Mouse (Mus musculus) kidney, embryonic 15.5 days (tissue): ENCODE measurements around the gene Meis2. TPM values are rescaled to one million over a fixed set of nuclear protein-coding genes. Genes with fewer than 3 reads are reported as not detected.

Source experiments
- ATAC-seq: fragments of 200-750 bp; cut with Nextera tagmentation; replicated peaks from 2 replicates; pipeline ENCODE4 v1.8.0; 2017; ENCODE audit warnings: moderate TSS enrichment; ENCODE audit not compliant: low FRiP score
- H3K27ac ChIP-seq: fragments of 300-500 bp; sonication (generic); 2 replicates; pipeline ENCODE4 v1.5.1; 2015; ENCODE audit warnings: mild to moderate bottlenecking, inconsistent platforms
- H3K27me3 ChIP-seq: fragments of 300-500 bp; sonication (generic); 2 replicates; pipeline ENCODE4 v1.6.1; 2015; ENCODE audit warnings: inconsistent platforms
- H3K36me3 ChIP-seq: fragments of 300-500 bp; sonication (generic); 2 replicates; pipeline ENCODE4 v1.6.1; 2015; ENCODE audit warnings: inconsistent platforms
- H3K4me1 ChIP-seq: fragments of 300-500 bp; sonication (generic); 2 replicates; pipeline ENCODE4 v1.6.1; 2015; ENCODE audit warnings: inconsistent platforms
- H3K4me2 ChIP-seq: fragments of 300-500 bp; sonication (generic); 2 replicates; pipeline ENCODE4 v1.6.1; 2015; ENCODE audit warnings: moderate library complexity, mild to moderate bottlenecking, inconsistent platforms
- H3K4me3 ChIP-seq: fragments of 300-500 bp; sonication (generic); replicated peaks from 2 replicates; pipeline ENCODE4 v1.5.1; 2015; ENCODE audit warnings: mild to moderate bottlenecking, inconsistent platforms
- H3K9ac ChIP-seq: fragments of 300-500 bp; sonication (generic); 2 replicates; pipeline ENCODE4 v1.6.1; 2015; ENCODE audit warnings: mild to moderate bottlenecking, inconsistent platforms
- H3K9me3 ChIP-seq: fragments of 300-500 bp; sonication (generic); replicated peaks from 2 replicates; pipeline ENCODE4 v1.6.1; 2016; ENCODE audit warnings: inconsistent platforms
- WGBS: fragments of 180-500 bp; shearing (Covaris S2); methylation state at CpG from one replicate; pipeline ENCODE4 v1.1.7; 2015; ENCODE audit warnings: mixed read lengths; 5-methylcytosine and 5-hydroxymethylcytosine counted together
- polyA plus RNA-seq: library from polyadenylated mRNA; unstranded; fragments of >200 nt; fragmentation: Nextera tagmentation; extraction: Ambion mirVana; gene quantifications from 2 replicates; pipeline ENCODE4 v1.2.1, GENCODE M21; 2015

The Meis2 gene
- polyA plus RNA-seq, 1 experiment from 2014 or later: 94.3 TPM

DNA sequence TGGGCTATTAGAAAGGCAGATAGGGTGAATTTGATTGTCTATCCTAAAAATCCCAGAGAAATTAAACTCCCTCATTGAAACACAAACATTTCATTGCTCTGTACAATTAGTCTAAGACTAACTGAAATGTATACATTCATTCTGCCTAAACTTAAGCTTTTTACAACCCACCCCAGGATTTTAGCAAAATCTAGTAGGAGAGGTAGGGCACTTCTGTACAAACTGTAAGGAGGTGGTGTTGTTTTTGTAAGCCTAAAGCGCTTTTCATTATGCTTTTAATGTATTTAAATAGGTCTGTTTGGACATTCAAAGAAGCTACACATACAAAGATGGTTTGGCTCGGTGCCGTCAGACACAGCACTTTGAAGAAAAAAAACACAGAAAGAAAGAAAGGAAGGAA, 8.4 kb upstream of the Meis2 start:
- peak overlapping the region; percentile 69 for H3K4me2 ChIP-seq
- WGBS: 29% methylated on average over 3 of the region's 3 CpGs
- no peaks in the 10 kb centered on the region for H3K27me3 ChIP-seq

DNA sequence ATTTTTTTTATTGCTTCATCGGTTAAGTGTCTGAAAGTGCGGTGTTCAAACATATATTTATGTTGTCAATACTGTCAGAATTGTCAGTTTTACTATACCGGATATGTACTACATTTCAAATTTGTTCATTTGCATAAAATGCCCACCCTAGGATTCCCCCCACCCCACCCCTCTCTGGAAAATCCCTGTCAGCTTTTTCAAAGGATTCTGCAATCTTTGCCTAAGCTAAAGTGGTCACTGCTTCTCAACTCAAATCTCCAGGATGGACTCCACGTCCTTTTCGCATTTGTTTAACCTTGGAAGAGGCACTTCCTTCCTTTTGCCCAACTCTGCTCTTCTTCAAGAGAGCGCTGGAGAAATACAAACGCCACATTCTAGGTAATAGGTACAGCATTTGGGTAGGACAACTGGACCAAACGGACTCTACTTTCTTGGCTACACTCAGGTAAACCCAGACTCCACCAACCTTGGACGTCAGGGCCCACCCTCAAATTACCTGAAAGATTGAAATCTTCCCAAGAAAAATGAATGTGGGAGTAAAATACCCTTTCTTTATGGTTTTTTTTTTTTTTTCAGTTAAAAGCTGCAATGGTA, 7.8 kb upstream of the Meis2 start:
- no peak overlapping the region for H3K4me3 ChIP-seq
- H3K4me2 ChIP-seq: peak overlapping the region; percentile 69
- no peak overlapping the region for H3K9ac ChIP-seq
- peaks cover 36% of the 10 kb centered on the region for H3K4me1 ChIP-seq
- H3K36me3 ChIP-seq: no peaks in the 10 kb centered on the region
- no peaks in the 10 kb centered on the region for H3K9me3 ChIP-seq
- H3K27ac ChIP-seq: peak overlapping the region; percentile 68; the same call in 1 of the 2 replicates
- ATAC-seq: no peak
- H3K27me3 ChIP-seq: no peaks in the 10 kb centered on the region
- WGBS: 22% methylated on average over 9 of the region's 9 CpGs

More for the DNA sequence above, 8.4 kb upstream of the Meis2 start:
- no peak for ATAC-seq
- Histone ChIP-seq H3K36me3 (no peaks in the 10 kb centered on the region), H3K4me3 (peak overlapping the region; percentile 46; the same call in 1 of the 2 replicates), H3K9me3 (no peaks in the 10 kb centered on the region), H3K9ac (no peak overlapping the region), H3K27ac (peak overlapping the region; percentile 68), H3K4me1 (peaks cover 36% of the 10 kb centered on the region)

DNA sequence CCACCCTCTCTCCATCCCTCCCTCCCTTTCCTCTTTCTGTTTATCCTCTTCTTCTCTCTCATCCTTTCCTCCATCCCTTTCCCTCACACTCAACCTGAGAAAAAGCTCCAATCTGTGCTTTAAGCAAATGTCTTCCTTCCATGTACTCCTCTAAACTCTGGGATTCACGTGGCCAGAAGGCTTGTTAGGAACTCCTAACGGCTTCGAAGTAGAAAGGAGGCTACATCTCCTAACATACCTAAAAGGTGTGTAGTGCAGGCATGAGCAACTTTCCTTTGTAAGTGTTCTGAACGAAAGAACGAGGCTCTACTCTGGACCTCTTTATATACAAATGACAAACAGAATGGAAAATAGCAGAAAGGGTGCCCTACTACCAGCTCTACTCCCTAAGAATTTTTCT, 7.1 kb upstream of the Meis2 start:
- Histone ChIP-seq H3K27me3 (no peaks in the 10 kb centered on the region), H3K27ac (peak overlapping the region; percentile 98), H3K4me1 (peaks cover 36% of the 10 kb centered on the region), H3K36me3 (no peaks in the 10 kb centered on the region), H3K9ac (peak overlapping the region; percentile 74), H3K9me3 (no peaks in the 10 kb centered on the region), H3K4me3 (peak overlapping the region; percentile 75), H3K4me2 (peak overlapping the region; percentile 72)
- 10% methylated on average over 5 of the region's 5 CpGs for WGBS
- ATAC-seq: no peak

DNA sequence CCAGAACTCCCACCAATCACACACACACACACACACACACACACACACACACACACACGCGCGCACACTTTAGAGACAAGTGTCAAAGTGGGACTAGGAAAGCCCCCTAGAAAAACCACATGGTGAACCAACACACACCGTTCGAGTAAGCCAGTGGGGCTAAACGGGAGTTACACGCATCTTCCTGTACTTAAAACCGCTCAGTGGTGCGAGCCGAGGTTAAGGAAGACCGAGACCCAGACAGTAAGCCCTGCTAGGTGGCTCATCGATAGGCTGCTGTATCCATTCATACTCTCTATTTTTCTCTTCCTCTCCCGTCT, 6.6 kb upstream of the Meis2 start:
- Histone ChIP-seq H3K9ac (peak overlapping the region; percentile 74), H3K27me3 (no peaks in the 10 kb centered on the region), H3K36me3 (no peaks in the 10 kb centered on the region), H3K4me2 (peak overlapping the region; percentile 72), H3K27ac (peak overlapping the region; percentile 98), H3K4me1 (peaks cover 36% of the 10 kb centered on the region), H3K9me3 (no peaks in the 10 kb centered on the region), H3K4me3 (peak overlapping the region; percentile 75)
- no peak for ATAC-seq
- under 1% methylated on average over 13 of the region's 13 CpGs for WGBS

DNA sequence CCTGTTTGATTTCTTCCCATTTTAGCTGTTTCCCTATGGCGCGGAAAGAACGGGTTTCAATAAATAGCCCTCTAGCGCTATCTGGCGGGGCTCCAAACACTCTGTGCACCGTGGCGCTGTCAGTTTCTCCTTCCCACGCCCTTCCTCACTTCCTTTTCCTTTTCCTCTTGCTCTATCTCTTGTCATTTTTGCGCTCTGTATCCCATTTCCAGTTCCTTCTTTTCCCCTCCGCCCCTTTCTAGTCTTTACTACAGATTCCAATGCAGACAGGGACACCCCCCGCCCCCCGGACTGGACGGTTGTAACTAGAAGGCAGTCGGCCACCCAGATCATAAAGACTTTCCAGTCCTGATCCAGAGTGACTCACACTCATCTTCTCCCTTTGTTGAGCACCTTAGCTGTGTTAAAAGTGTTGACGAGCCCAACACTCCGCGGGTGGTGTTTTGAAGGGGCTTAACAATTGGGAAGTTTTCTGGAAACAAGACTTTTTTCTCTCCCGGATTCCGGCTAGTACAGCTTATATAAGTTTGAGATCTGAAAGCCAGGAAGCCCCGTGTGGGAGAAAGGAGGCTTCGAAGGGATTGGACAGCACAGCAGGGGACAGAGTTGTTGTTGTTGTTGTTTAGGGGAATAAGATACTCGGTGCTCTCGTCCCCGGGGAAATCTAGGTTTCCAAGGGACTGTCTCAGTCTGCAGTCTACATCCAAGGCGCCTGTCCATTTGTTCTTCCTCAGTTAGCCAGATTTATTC, 6.1 kb upstream of the Meis2 start:
- WGBS: under 1% methylated on average over 25 of the region's 25 CpGs
- peak overlapping the region; percentile 98 for H3K27ac ChIP-seq

DNA sequence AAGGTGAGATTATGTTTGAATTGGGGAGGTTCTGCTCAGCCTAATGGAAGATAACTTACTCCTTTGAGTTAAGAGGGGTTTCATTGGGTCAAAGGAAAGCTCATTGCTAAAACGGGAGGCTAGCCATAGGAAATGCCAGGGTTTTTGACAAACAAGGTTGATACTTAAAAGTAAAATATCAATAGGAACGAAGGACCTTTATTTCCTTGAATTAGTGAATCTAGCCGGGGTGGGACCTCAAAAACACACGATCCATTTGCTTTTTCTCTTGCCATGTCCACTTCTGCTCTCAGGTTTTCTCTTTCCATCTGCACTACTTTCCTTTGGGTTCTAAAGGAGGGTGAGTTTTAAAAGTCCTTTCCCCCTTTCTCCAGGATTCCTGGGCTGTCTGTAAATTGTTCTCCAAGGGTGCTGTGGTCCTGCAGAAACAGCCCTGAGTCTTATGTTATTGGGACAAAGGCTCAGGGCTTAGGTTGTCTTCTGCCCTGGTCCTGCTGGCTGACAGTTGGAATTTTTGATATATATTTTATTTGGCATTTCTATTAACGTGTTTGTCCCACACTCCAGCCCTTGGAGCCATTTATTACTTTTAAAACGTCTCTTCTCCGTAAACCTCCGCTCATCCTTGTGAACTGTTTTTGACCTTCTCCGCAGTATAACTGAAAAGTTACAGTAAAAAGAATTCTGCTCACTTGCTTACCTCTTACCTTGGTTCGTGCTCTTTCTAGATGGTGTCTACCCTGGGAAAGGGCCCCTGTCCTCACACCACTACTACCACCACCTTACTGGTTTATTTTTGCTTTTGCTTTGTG, 5.2 kb upstream of the Meis2 start:
- H3K4me1 ChIP-seq: peaks cover 29% of the 10 kb centered on the region
- H3K4me2 ChIP-seq: peak overlapping the region; percentile 72
- H3K4me3 ChIP-seq: peak overlapping the region; percentile 75
- H3K9me3 ChIP-seq: no peaks in the 10 kb centered on the region
- H3K9ac ChIP-seq: peak overlapping the region; percentile 74
- no peak for ATAC-seq
- no peaks in the 10 kb centered on the region for H3K36me3 ChIP-seq
- peak overlapping the region; percentile 98 for H3K27ac ChIP-seq
- H3K27me3 ChIP-seq: no peaks in the 10 kb centered on the region
- WGBS: 8% methylated on average over 10 of the region's 10 CpGs

More for the DNA sequence above, 6.1 kb upstream of the Meis2 start:
- Histone ChIP-seq H3K4me2 (peak overlapping the region; percentile 72), H3K4me3 (peak overlapping the region; percentile 75), H3K4me1 (peaks cover 32% of the 10 kb centered on the region), H3K27me3 (no peaks in the 10 kb centered on the region), H3K9ac (peak overlapping the region; percentile 74), H3K9me3 (no peaks in the 10 kb centered on the region), H3K36me3 (no peaks in the 10 kb centered on the region)
- ATAC-seq: no peak

DNA sequence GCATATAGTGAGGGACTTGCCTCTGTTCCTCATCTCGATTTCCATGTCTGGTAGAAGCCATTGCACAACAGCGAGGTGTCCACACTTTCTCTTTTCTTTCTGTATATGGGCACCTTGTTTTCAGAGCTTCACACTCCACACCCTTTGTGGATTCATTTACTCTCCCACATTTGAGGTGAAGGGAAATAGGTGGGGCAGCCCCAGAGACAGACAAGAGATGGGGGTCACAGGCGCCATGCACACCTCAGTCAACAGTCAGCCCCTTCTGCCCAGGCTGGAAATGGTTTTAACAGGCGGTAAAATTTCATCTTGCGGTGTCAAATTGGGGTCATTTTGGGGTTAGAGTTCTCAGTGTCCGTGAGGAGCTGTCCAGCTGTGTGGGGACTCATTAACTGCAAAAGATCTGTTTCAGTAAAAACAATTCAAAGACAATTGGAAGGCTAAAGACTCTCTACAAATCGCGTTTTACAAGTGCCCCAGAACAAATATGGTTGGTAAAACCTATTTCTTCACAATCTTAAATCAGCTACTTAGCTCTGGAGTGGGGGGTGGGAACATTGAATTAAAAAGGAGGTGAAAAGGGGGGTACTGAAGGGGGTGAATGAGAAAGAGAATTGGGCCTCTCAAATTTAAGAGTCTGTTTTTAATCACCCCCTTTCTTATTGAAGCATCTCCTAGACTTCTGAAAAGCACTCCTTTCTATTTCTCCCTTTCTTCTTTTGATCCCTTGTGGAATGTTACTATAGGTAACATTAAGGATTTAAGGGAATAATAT, 4.0 kb upstream of the Meis2 start:
- WGBS: 4% methylated on average over 8 of the region's 8 CpGs
- H3K4me1 ChIP-seq: peaks cover 20% of the 10 kb centered on the region
- H3K27ac ChIP-seq: peak overlapping the region; percentile 98
- no peaks in the 10 kb centered on the region for H3K27me3 ChIP-seq
- H3K9ac ChIP-seq: peak overlapping the region; percentile 74
- peak overlapping the region; percentile 75 for H3K4me3 ChIP-seq
- peak overlapping the region; percentile 72 for H3K4me2 ChIP-seq
- H3K9me3 ChIP-seq: no peaks in the 10 kb centered on the region
- ATAC-seq: peak; percentile 12; the same call in 1 of the 2 replicates
- H3K36me3 ChIP-seq: no peaks in the 10 kb centered on the region

DNA sequence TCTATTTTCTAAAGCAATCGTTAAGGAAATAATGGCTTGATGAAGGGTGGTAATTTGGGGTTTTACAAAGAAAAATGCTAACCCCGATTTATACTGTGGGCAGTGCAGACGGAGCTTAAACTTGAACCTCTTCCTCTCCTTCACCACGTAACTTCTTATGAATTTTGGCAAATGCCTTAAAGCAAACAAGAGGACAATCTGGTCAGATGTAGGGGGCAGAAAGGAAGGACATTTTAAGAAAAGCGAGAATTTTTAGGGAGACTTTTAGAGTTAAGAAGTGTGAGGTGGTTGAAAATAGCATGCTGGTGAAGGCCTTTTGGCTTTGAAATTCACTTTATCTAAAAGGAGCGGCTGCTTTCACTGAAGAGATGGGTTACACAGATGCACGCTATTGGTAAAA, 3.3 kb upstream of the Meis2 start:
- no peaks in the 10 kb centered on the region for H3K36me3 ChIP-seq
- H3K27me3 ChIP-seq: no peaks in the 10 kb centered on the region
- peak overlapping the region; percentile 74 for H3K9ac ChIP-seq
- H3K27ac ChIP-seq: peak overlapping the region; percentile 98
- H3K9me3 ChIP-seq: no peaks in the 10 kb centered on the region
- H3K4me2 ChIP-seq: peak overlapping the region; percentile 72
- peaks cover 16% of the 10 kb centered on the region for H3K4me1 ChIP-seq
- 8% methylated on average over 7 of the region's 7 CpGs for WGBS
- H3K4me3 ChIP-seq: peak overlapping the region; percentile 75
- ATAC-seq: no peak

DNA sequence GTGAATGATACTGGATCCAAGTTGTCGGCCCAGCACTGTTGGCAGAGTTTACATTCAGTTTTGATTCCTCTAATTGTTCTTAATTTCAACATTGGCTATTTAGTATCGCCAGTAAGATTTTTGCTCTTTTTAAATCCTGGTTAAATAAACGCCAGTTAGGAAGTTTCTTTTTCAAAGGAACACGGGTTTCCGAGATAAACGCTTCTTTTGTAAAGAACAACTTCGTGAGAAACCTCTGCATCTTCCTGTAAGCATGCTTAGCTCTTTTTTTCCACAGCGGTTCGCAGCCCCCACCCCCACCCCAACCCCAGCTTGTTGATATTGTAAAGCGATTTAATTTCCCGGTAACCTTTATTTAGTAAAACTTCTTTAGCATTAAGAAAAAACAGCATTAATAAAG, 2.8 kb upstream of the Meis2 start:
- ATAC-seq: no peak
- H3K9ac ChIP-seq: peak overlapping the region; percentile 74
- peak overlapping the region; percentile 72 for H3K4me2 ChIP-seq
- no peaks in the 10 kb centered on the region for H3K27me3 ChIP-seq
- H3K27ac ChIP-seq: peak overlapping the region; percentile 98
- WGBS: 3% methylated on average over 11 of the region's 11 CpGs
- no peaks in the 10 kb centered on the region for H3K36me3 ChIP-seq
- H3K9me3 ChIP-seq: no peaks in the 10 kb centered on the region
- H3K4me1 ChIP-seq: peaks cover 14% of the 10 kb centered on the region
- H3K4me3 ChIP-seq: peak overlapping the region; percentile 75

DNA sequence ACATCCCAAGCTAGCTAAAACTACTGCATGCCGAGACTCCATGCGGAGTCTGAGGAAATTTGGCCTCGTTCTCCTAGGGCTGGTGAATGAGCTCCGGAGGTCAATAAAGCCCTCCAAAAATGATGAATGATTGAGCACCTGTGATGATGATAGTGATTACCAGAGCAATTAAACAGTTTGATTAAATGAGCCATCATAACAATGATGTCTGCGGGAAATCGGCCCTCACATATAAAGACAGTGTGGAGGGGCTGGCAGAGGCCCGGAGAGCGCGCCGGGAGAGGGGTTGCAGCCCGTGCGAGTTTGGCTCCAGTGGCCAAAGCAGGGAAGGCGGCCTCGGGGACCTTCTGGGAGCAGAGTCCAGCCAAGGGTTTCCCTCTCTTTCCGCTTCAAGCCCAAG, 2.1 kb upstream of the Meis2 start:
- Histone ChIP-seq H3K4me2 (peak overlapping the region; percentile 72), H3K4me1 (peaks cover 8% of the 10 kb centered on the region)

DNA sequence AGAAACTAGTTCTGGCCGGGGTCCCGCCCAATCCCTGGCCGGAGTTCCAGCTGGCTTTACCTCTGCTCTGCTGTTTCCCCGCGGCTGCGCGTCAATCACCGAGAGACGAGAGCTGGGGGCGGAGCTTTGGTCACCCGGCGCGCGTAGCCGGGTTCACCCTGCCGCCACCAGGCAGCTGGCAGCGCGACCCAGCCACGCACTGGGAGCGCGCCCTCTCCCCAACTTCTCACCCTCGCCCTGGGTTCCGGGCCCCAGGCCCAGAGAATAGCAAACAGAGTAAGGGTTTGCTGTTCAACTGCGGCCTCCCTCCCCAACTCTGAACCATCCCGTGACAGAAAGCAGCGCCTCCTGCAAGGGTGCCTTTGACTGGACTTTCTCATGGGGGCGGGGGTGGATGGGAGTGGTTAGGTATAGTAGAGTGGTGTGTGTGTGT, 1.4 kb upstream of the Meis2 start:
- Histone ChIP-seq H3K27ac (peak overlapping the region; percentile 98), H3K4me3 (peak overlapping the region; percentile 75), H3K9me3 (no peaks in the 10 kb centered on the region), H3K27me3 (no peaks in the 10 kb centered on the region), H3K4me2 (peak overlapping the region; percentile 72), H3K36me3 (no peaks in the 10 kb centered on the region), H3K9ac (peak overlapping the region; percentile 74), H3K4me1 (peaks cover 3% of the 10 kb centered on the region; the same call in 1 of the 2 replicates)
- WGBS: 0% methylated on average over 26 of the region's 27 CpGs
- ATAC-seq: peak; percentile 69

More for the DNA sequence above, 2.1 kb upstream of the Meis2 start:
- Histone ChIP-seq H3K27ac (peak overlapping the region; percentile 98), H3K4me3 (peak overlapping the region; percentile 75), H3K9me3 (no peaks in the 10 kb centered on the region), H3K9ac (peak overlapping the region; percentile 74), H3K36me3 (no peaks in the 10 kb centered on the region), H3K27me3 (no peaks in the 10 kb centered on the region)
- WGBS: under 1% methylated on average over 15 of the region's 15 CpGs
- ATAC-seq: no peak
